Mouse (Mus musculus) embryonic facial prominence, embryonic 15.5 days (tissue): ENCODE results near the gene Slco2a1. TPM values are rescaled to one million over a fixed set of nuclear protein-coding genes. Genes with fewer than 3 reads are reported as not detected.

Experiments
- ATAC-seq: fragments of 200-750 bp; cut with Nextera tagmentation; 2 replicates; pipeline ENCODE4 v1.8.0; 2017; ENCODE audit warnings: low read depth, moderate TSS enrichment; ENCODE audit not compliant: insufficient number of reproducible peaks, low FRiP score, low TSS enrichment
- H3K27ac ChIP-seq: fragments of 300-500 bp; sonication (generic); replicated peaks from 2 replicates; pipeline ENCODE4 v1.5.1; 2015; ENCODE audit warnings: mild to moderate bottlenecking, inconsistent platforms
- H3K27me3 ChIP-seq: fragments of 300-500 bp; sonication (generic); 2 replicates; pipeline ENCODE4 v1.6.1; 2015; ENCODE audit warnings: inconsistent platforms
- H3K36me3 ChIP-seq: fragments of 300-500 bp; sonication (generic); 2 replicates; pipeline ENCODE4 v1.6.1; 2015; ENCODE audit warnings: mild to moderate bottlenecking, inconsistent platforms
- H3K4me1 ChIP-seq: fragments of 300-500 bp; sonication (generic); 2 replicates; pipeline ENCODE4 v1.6.1; 2015; ENCODE audit warnings: inconsistent platforms
- H3K4me2 ChIP-seq: fragments of 300-500 bp; sonication (generic); replicated peaks from 2 replicates; pipeline ENCODE4 v1.6.1; 2015; ENCODE audit warnings: mild to moderate bottlenecking, inconsistent platforms
- H3K4me3 ChIP-seq: fragments of 300-500 bp; sonication (generic); replicated peaks from 2 replicates; pipeline ENCODE4 v1.5.1; 2015; ENCODE audit warnings: mild to moderate bottlenecking, inconsistent platforms
- H3K9ac ChIP-seq: fragments of 300-500 bp; sonication (generic); 2 replicates; pipeline ENCODE4 v1.6.1; 2015; ENCODE audit warnings: inconsistent platforms
- H3K9me3 ChIP-seq: fragments of 300-500 bp; sonication (generic); replicated peaks from 2 replicates; pipeline ENCODE4 v1.6.1; 2016; ENCODE audit warnings: inconsistent platforms
- WGBS: fragments of 180-500 bp; shearing (Covaris S2); methylation state at CpG from one replicate; pipeline ENCODE4 v1.1.7; 2015; 5-methylcytosine and 5-hydroxymethylcytosine counted together
- polyA plus RNA-seq: library from polyadenylated mRNA; unstranded; fragments of >200 nt; fragmentation: Nextera tagmentation; extraction: Ambion mirVana; gene quantifications from 2 replicates; pipeline ENCODE4 v1.2.1, GENCODE M21; 2015

The Slco2a1 gene
- polyA plus RNA-seq, 1 experiment from 2014 or later: 10.9 TPM

GRCm38 (mm10) chr9:102963321-102963720 lies 25.2 kb upstream of the Slco2a1 start:
- Histone ChIP-seq H3K4me3 (no peak overlapping the region), H3K9ac (no peak overlapping the region), H3K27ac (peak overlapping the region; percentile 28; the same call in 1 of the 2 replicates), H3K27me3 (no peaks in the 10 kb centered on the region; the same call in 1 of the 2 replicates), H3K36me3 (no peaks in the 10 kb centered on the region), H3K4me2 (no peak overlapping the region), H3K4me1 (0 out of 2 replicates have a peak, but pooled peaks cover 2% of the 10 kb centered on the region), H3K9me3 (no peaks in the 10 kb centered on the region)
- WGBS: 30% methylated on average over 7 of the region's 7 CpGs
- ATAC-seq: no peak

- H3K4me3 ChIP-seq: no peak overlapping the region
- H3K9ac ChIP-seq: no peak overlapping the region
- ATAC-seq: no peak
- no peak overlapping the region for H3K27ac ChIP-seq
- H3K4me2 ChIP-seq: no peak overlapping the region
- no peaks in the 10 kb centered on the region for H3K36me3 ChIP-seq
- no peaks in the 10 kb centered on the region for H3K9me3 ChIP-seq
- 0 out of 2 replicates have a peak, but pooled peaks cover 2% of the 10 kb centered on the region for H3K4me1 ChIP-seq
- 88% methylated on average over 9 of the region's 9 CpGs for WGBS
- no peaks in the 10 kb centered on the region for H3K27me3 ChIP-seq
Observed at GRCm38 (mm10) chr9:102964644-102965043, 23.9 kb upstream of the Slco2a1 start.

- Histone ChIP-seq H3K4me3 (no peak overlapping the region), H3K27ac (no peak overlapping the region), H3K4me1 (peaks cover 11% of the 10 kb centered on the region; the same call in 1 of the 2 replicates), H3K9ac (no peak overlapping the region), H3K4me2 (no peak overlapping the region), H3K27me3 (no peaks in the 10 kb centered on the region), H3K9me3 (no peaks in the 10 kb centered on the region), H3K36me3 (no peaks in the 10 kb centered on the region)
- no peak for ATAC-seq
- 73% methylated on average over 2 of the region's 2 CpGs for WGBS
Observed at GRCm38 (mm10) chr9:102972393-102973050, 16.0 kb upstream of the Slco2a1 start.

GRCm38 (mm10) chr9:102975887-102976286 lies 12.6 kb upstream of the Slco2a1 start:
- no peak overlapping the region for H3K9ac ChIP-seq
- ATAC-seq: no peak
- H3K4me1 ChIP-seq: peaks cover 35% of the 10 kb centered on the region
- WGBS: 88% methylated on average over 2 of the region's 2 CpGs
- no peaks in the 10 kb centered on the region for H3K9me3 ChIP-seq
- H3K27me3 ChIP-seq: no peaks in the 10 kb centered on the region
- no peak overlapping the region for H3K4me3 ChIP-seq
- H3K4me2 ChIP-seq: no peak overlapping the region
- no peaks in the 10 kb centered on the region for H3K36me3 ChIP-seq
- no peak overlapping the region for H3K27ac ChIP-seq

- no peaks in the 10 kb centered on the region for H3K36me3 ChIP-seq
- H3K9me3 ChIP-seq: no peaks in the 10 kb centered on the region
- H3K4me1 ChIP-seq: peaks cover 36% of the 10 kb centered on the region
- H3K4me2 ChIP-seq: no peak overlapping the region
- WGBS: 16% methylated on average over 1 of the region's 1 CpGs
- no peaks in the 10 kb centered on the region for H3K27me3 ChIP-seq
- no peak overlapping the region for H3K9ac ChIP-seq
- no peak overlapping the region for H3K4me3 ChIP-seq
- ATAC-seq: no peak
- peak overlapping the region; percentile 68 for H3K27ac ChIP-seq
Observed at GRCm38 (mm10) chr9:102977090-102977489, 11.4 kb upstream of the Slco2a1 start.

- 27% methylated on average over 9 of the region's 9 CpGs for WGBS
- peak; percentile 83 for ATAC-seq
- Histone ChIP-seq H3K4me3 (no peak overlapping the region), H3K9ac (no peak overlapping the region), H3K9me3 (no peaks in the 10 kb centered on the region), H3K36me3 (no peaks in the 10 kb centered on the region), H3K27ac (peak overlapping the region; percentile 86), H3K27me3 (no peaks in the 10 kb centered on the region), H3K4me2 (no peak overlapping the region), H3K4me1 (peaks cover 39% of the 10 kb centered on the region)
Observed at GRCm38 (mm10) chr9:102977791-102978492, 10.6 kb upstream of the Slco2a1 start.

GRCm38 (mm10) chr9:102979011-102979700 lies 9.4 kb upstream of the Slco2a1 start:
- Histone ChIP-seq H3K4me3 (no peak overlapping the region), H3K27ac (peak overlapping the region; percentile 86), H3K4me2 (no peak overlapping the region), H3K27me3 (no peaks in the 10 kb centered on the region), H3K4me1 (peaks cover 39% of the 10 kb centered on the region), H3K9ac (no peak overlapping the region), H3K36me3 (no peaks in the 10 kb centered on the region), H3K9me3 (no peaks in the 10 kb centered on the region)
- 86% methylated on average over 3 of the region's 3 CpGs for WGBS
- no peak for ATAC-seq

- no peak overlapping the region for H3K9ac ChIP-seq
- no peak overlapping the region for H3K4me3 ChIP-seq
- WGBS: 77% methylated on average over 10 of the region's 10 CpGs
- no peaks in the 10 kb centered on the region for H3K36me3 ChIP-seq
- ATAC-seq: no peak
- no peak overlapping the region for H3K4me2 ChIP-seq
- H3K27ac ChIP-seq: no peak overlapping the region
- H3K27me3 ChIP-seq: no peaks in the 10 kb centered on the region
- H3K9me3 ChIP-seq: no peaks in the 10 kb centered on the region
- peaks cover 39% of the 10 kb centered on the region for H3K4me1 ChIP-seq
Observed at GRCm38 (mm10) chr9:102979956-102980355, 8.6 kb upstream of the Slco2a1 start.

- Histone ChIP-seq H3K36me3 (no peaks in the 10 kb centered on the region), H3K27me3 (no peaks in the 10 kb centered on the region), H3K4me2 (no peak overlapping the region), H3K9me3 (no peaks in the 10 kb centered on the region), H3K27ac (no peak overlapping the region), H3K4me1 (peaks cover 39% of the 10 kb centered on the region), H3K9ac (no peak overlapping the region), H3K4me3 (no peak overlapping the region)
- WGBS: 94% methylated on average over 5 of the region's 5 CpGs
- ATAC-seq: no peak
Observed at GRCm38 (mm10) chr9:102980420-102980819, 8.1 kb upstream of the Slco2a1 start.

- H3K4me3 ChIP-seq: no peak overlapping the region
- no peaks in the 10 kb centered on the region for H3K9me3 ChIP-seq
- no peaks in the 10 kb centered on the region for H3K27me3 ChIP-seq
- no peaks in the 10 kb centered on the region for H3K36me3 ChIP-seq
- peaks cover 34% of the 10 kb centered on the region for H3K4me1 ChIP-seq
- 95% methylated on average over 2 of the region's 2 CpGs for WGBS
- no peak overlapping the region for H3K4me2 ChIP-seq
- no peak overlapping the region for H3K9ac ChIP-seq
- H3K27ac ChIP-seq: no peak overlapping the region
- ATAC-seq: no peak
Observed at GRCm38 (mm10) chr9:102981791-102982190, 6.7 kb upstream of the Slco2a1 start.

GRCm38 (mm10) chr9:102982376-102982775 lies 6.1 kb upstream of the Slco2a1 start:
- no peak for ATAC-seq
- Histone ChIP-seq H3K27me3 (no peaks in the 10 kb centered on the region), H3K9ac (no peak overlapping the region), H3K4me2 (no peak overlapping the region), H3K4me3 (no peak overlapping the region), H3K27ac (no peak overlapping the region), H3K4me1 (peaks cover 28% of the 10 kb centered on the region), H3K36me3 (no peaks in the 10 kb centered on the region), H3K9me3 (no peaks in the 10 kb centered on the region)
- 37% methylated on average over 3 of the region's 3 CpGs for WGBS
